Mouse (Mus musculus) myocyte (in vitro differentiated cells): ENCODE data around the gene Pcbp3. TPM values are rescaled to one million over a fixed set of nuclear protein-coding genes. Genes with fewer than 3 reads are reported as not detected.

Source experiments
- H3K27me3 ChIP-seq: one replicate; pipeline ENCODE4 v1.6.1; 2011; ENCODE audit not compliant: control insufficient read depth, insufficient read depth, insufficient read length
- H3K36me3 ChIP-seq: one replicate; pipeline ENCODE4 v1.6.1; 2011; ENCODE audit not compliant: control insufficient read depth, insufficient read depth
- H3K4me2 ChIP-seq: one replicate; pipeline ENCODE4 v1.6.1; 2011; ENCODE audit warnings: low read depth, control low read depth
- H3K4me3 ChIP-seq: one replicate; pipeline ENCODE4 v1.5.1; 2011; ENCODE audit warnings: mild to moderate bottlenecking, control low read depth, moderate library complexity
- H3K79me2 ChIP-seq: one replicate; pipeline ENCODE4 v1.6.1; 2011; ENCODE audit not compliant: control insufficient read depth, insufficient read depth
- H3ac ChIP-seq: one replicate; pipeline ENCODE4 v1.6.1; 2011; ENCODE audit not compliant: control insufficient read depth, insufficient read length
- CEBPB ChIP-seq: IDR thresholded peaks from 2 replicates; pipeline ENCODE4 v1.6.1; 2011; ENCODE audit warnings: mild to moderate bottlenecking, moderate library complexity; ENCODE audit not compliant: poor library complexity, insufficient read depth, severe bottlenecking
- E2F4 ChIP-seq: IDR thresholded peaks from one replicate; pipeline ENCODE4 v1.6.1; 2011; ENCODE audit warnings: mild to moderate bottlenecking, control low read depth, moderate library complexity; ENCODE audit not compliant: insufficient read depth
- MAX ChIP-seq: IDR thresholded peaks from one replicate; pipeline ENCODE4 v1.6.1; 2011; ENCODE audit warnings: low read depth, mild to moderate bottlenecking, control low read depth
- MYOD1 ChIP-seq, 3 experiments: IDR thresholded peaks; one replicate each; pipeline ENCODE4 v1.6.1; 2011; ENCODE audit warnings: control low read depth in 2 of 3, low read depth in 2 of 3, mild to moderate bottlenecking in 2 of 3, moderate library complexity in 1 of 3; ENCODE audit not compliant: insufficient read length in 2 of 3, control insufficient read depth in 1 of 3
- MYOG ChIP-seq, 3 experiments: IDR thresholded peaks; one replicate each; pipeline ENCODE4 v1.6.1; 2011; ENCODE audit warnings: control low read depth in 2 of 3, low read depth in 2 of 3, mild to moderate bottlenecking in 2 of 3; ENCODE audit not compliant: insufficient read length in 2 of 3, control insufficient read depth in 1 of 3, insufficient read depth in 1 of 3
- POLR2A ChIP-seq: IDR thresholded peaks from one replicate; pipeline ENCODE4 v1.6.1; 2011; ENCODE audit warnings: low read depth, mild to moderate bottlenecking, control low read depth, moderate library complexity; ENCODE audit not compliant: insufficient read length
- POLR2AphosphoS2 ChIP-seq: IDR thresholded peaks from one replicate; pipeline ENCODE4 v1.6.1; 2011; ENCODE audit warnings: low read depth, control low read depth; ENCODE audit not compliant: insufficient read length
- REST ChIP-seq: IDR thresholded peaks from one replicate; pipeline ENCODE4 v1.6.1; 2011; ENCODE audit warnings: mild to moderate bottlenecking, control low read depth, moderate library complexity; ENCODE audit not compliant: insufficient read depth, insufficient read length
- SRF ChIP-seq: IDR thresholded peaks from one replicate; pipeline ENCODE4 v1.6.1; 2011; ENCODE audit warnings: low read depth; ENCODE audit not compliant: control insufficient read depth, insufficient read length
- TCF12 ChIP-seq: IDR thresholded peaks from one replicate; pipeline ENCODE4 v1.6.1; 2011; ENCODE audit warnings: mild to moderate bottlenecking, control low read depth; ENCODE audit not compliant: poor library complexity, insufficient read depth, severe bottlenecking
- TCF3 ChIP-seq: IDR thresholded peaks from one replicate; pipeline ENCODE4 v1.6.1; 2011; ENCODE audit warnings: low read depth, control low read depth; ENCODE audit not compliant: insufficient read length
- USF1 ChIP-seq: IDR thresholded peaks from one replicate; pipeline ENCODE4 v1.6.1; 2011; ENCODE audit warnings: low read depth, mild to moderate bottlenecking, control low read depth, moderate library complexity
- polyA plus RNA-seq: library from polyadenylated mRNA; unstranded; fragments of >200 nt; fragmentation: generic; extraction: Trizol; gene quantifications from one replicate; pipeline ENCODE4 v1.2.1, GENCODE M21; 2012; ENCODE audit warnings: missing spikeins

Pcbp3 gene
- polyA plus RNA-seq, 1 experiment, result 10.0 TPM

- no peak for TF ChIP-seq E2F4
- TF ChIP-seq POLR2AphosphoS2, result no peak
- TF ChIP-seq USF1, result no peak
- no peak for TF ChIP-seq REST
- TF ChIP-seq SRF, result no peak
- TF ChIP-seq POLR2A, result no peak
- TF ChIP-seq MYOD1 (IDR thresholded peaks at IDR 0.05; ENCODE audit: control insufficient read depth in 1 of 3, insufficient read length in 2 of 3, low read depth in 2 of 3), result no peak
- no peak for TF ChIP-seq TCF3
- Histone ChIP-seq H3K4me3 (no peak overlapping the region), H3K4me2 (no peak overlapping the region), H3K36me3 (no peaks in the 10 kb centered on the region), H3ac (no peak overlapping the region), H3K27me3 (no peaks in the 10 kb centered on the region), H3K79me2 (no peaks in the 10 kb centered on the region)
Measured at GRCm38 (mm10) chr10:76727301-76727700, 234.4 kb downstream of the Pcbp3 start.

GRCm38 (mm10) chr10:76726866-76727265 lies 234.8 kb downstream of the Pcbp3 start:
- Histone ChIP-seq H3K27me3 (no peaks in the 10 kb centered on the region), H3ac (no peak overlapping the region), H3K4me3 (no peak overlapping the region), H3K36me3 (no peaks in the 10 kb centered on the region), H3K79me2 (no peaks in the 10 kb centered on the region), H3K4me2 (no peak overlapping the region)
- TF ChIP-seq TCF12 (no peak), TCF3 (no peak), CEBPB (no peak), MYOG (IDR thresholded peaks at IDR 0.05; ENCODE audit: control insufficient read depth in 1 of 3, insufficient read depth in 1 of 3, insufficient read length in 2 of 3, low read depth in 2 of 3) (no peak), E2F4 (no peak), USF1 (no peak)

- Histone ChIP-seq H3K4me3 (peak within 1 kb of the TSS; percentile 32), H3K27me3 (no peaks in the 10 kb centered on the region), H3ac (no peak within 1 kb of the TSS), H3K4me2 (peak within 1 kb of the TSS; percentile 80), H3K79me2 (no peaks in the 10 kb centered on the region), H3K36me3 (no peaks in the 10 kb centered on the region)
- TF ChIP-seq MAX, result no peak
- TF ChIP-seq TCF3, result no peak
- TF ChIP-seq SRF, result no peak
- peak; percentile 45 for TF ChIP-seq POLR2AphosphoS2
- TF ChIP-seq POLR2A, result peak; percentile 60
- no peak for TF ChIP-seq USF1
Measured at GRCm38 (mm10) chr10:76725682-76726285, 235.9 kb downstream of the Pcbp3 start, which contains the start of gene Col6a1. Col6a1 (minus strand) TSS chr10:76726168.

GRCm38 (mm10) chr10:76725097-76725496 lies 236.6 kb downstream of the Pcbp3 start:
- Histone ChIP-seq H3K4me3 (peak overlapping the region; percentile 32), H3K4me2 (peak overlapping the region; percentile 80), H3ac (no peak overlapping the region), H3K27me3 (no peaks in the 10 kb centered on the region), H3K79me2 (no peaks in the 10 kb centered on the region), H3K36me3 (no peaks in the 10 kb centered on the region)
- TF ChIP-seq MYOD1 (IDR thresholded peaks at IDR 0.05; ENCODE audit: control insufficient read depth in 1 of 3, insufficient read length in 2 of 3, low read depth in 2 of 3), result no peak
- no peak for TF ChIP-seq MAX
- no peak for TF ChIP-seq CEBPB
- no peak for TF ChIP-seq TCF3
- no peak for TF ChIP-seq USF1
- TF ChIP-seq POLR2AphosphoS2, result no peak
- no peak for TF ChIP-seq MYOG (IDR thresholded peaks at IDR 0.05; ENCODE audit: control insufficient read depth in 1 of 3, insufficient read depth in 1 of 3, insufficient read length in 2 of 3, low read depth in 2 of 3)
- TF ChIP-seq REST, result no peak
- no peak for TF ChIP-seq TCF12
- no peak for TF ChIP-seq POLR2A
- TF ChIP-seq E2F4, result no peak
- no peak for TF ChIP-seq SRF

- Histone ChIP-seq H3K4me3 (peak overlapping the region; percentile 32), H3K79me2 (no peaks in the 10 kb centered on the region), H3K4me2 (peak overlapping the region; percentile 80), H3ac (no peak overlapping the region), H3K36me3 (no peaks in the 10 kb centered on the region), H3K27me3 (no peaks in the 10 kb centered on the region)
- no peak for TF ChIP-seq POLR2AphosphoS2
- TF ChIP-seq SRF, result no peak
- no peak for TF ChIP-seq CEBPB
- no peak for TF ChIP-seq POLR2A
- no peak for TF ChIP-seq TCF3
- TF ChIP-seq TCF12, result no peak
- TF ChIP-seq USF1, result no peak
- TF ChIP-seq REST, result no peak
- no peak for TF ChIP-seq E2F4
- TF ChIP-seq MYOG (IDR thresholded peaks at IDR 0.05; ENCODE audit: control insufficient read depth in 1 of 3, insufficient read depth in 1 of 3, insufficient read length in 2 of 3, low read depth in 2 of 3), result no peak
- TF ChIP-seq MYOD1 (IDR thresholded peaks at IDR 0.05; ENCODE audit: control insufficient read depth in 1 of 3, insufficient read length in 2 of 3, low read depth in 2 of 3), result no peak
- no peak for TF ChIP-seq MAX
Measured at GRCm38 (mm10) chr10:76724231-76724736, 237.4 kb downstream of the Pcbp3 start.
